Mouse (Mus musculus) olfactory bulb, adult 2 months (tissue): ENCODE measurements around the gene Cep41.

Source experiments
- CTCF ChIP-seq: fragments of 200-500 bp; IDR thresholded peaks from 2 replicates; pipeline ENCODE4 v1.5.1; 2012; ENCODE audit warnings: low read depth, mild to moderate bottlenecking, low read length, moderate library complexity; ENCODE audit not compliant: insufficient read depth
- POLR2A ChIP-seq: fragments of 200-500 bp; IDR thresholded peaks from 2 replicates; pipeline ENCODE4 v1.6.1; 2012; ENCODE audit warnings: mild to moderate bottlenecking, low read depth, low read length, moderate library complexity; ENCODE audit not compliant: insufficient read depth

- TF ChIP-seq CTCF (no peak), POLR2A (peak; percentile 21; the same call in 1 of the 2 replicates)
Observed at GRCm38 (mm10) chr6:30693350-30693991, at the start of gene Cep41.
